Mouse (Mus musculus) forebrain, postnatal 0 days (tissue): ENCODE data around the gene Tdrd3. TPM values are rescaled to one million over a fixed set of nuclear protein-coding genes. Genes with fewer than 3 reads are reported as not detected.

Experiments
- ATAC-seq: fragments of 200-750 bp; cut with Nextera tagmentation; 2 replicates; pipeline ENCODE4 v1.8.0; 2017; ENCODE audit warnings: mild to moderate bottlenecking, moderate library complexity
- DNase-seq: peaks from one replicate; pipeline ENCODE4 v3.0.0-alpha.2; 2015
- H3K27ac ChIP-seq: fragments of 300-500 bp; sonication (generic); 2 replicates; pipeline ENCODE4 v1.5.1; 2014; ENCODE audit warnings: low read depth, mild to moderate bottlenecking, antibody characterized with exemption, low read length, moderate library complexity, mixed read lengths
- H3K27me3 ChIP-seq: fragments of 300-500 bp; sonication (generic); 2 replicates; pipeline ENCODE4 v1.6.1; 2014; ENCODE audit warnings: mild to moderate bottlenecking, low read length, mixed read lengths; ENCODE audit not compliant: insufficient read depth
- H3K36me3 ChIP-seq: fragments of 300-500 bp; sonication (generic); 2 replicates; pipeline ENCODE4 v1.6.1; 2014; ENCODE audit warnings: mild to moderate bottlenecking, moderate library complexity; ENCODE audit not compliant: insufficient read depth
- H3K4me1 ChIP-seq: fragments of 300-500 bp; sonication (generic); 2 replicates; pipeline ENCODE4 v1.6.1; 2014; ENCODE audit warnings: antibody characterized with exemption; ENCODE audit not compliant: insufficient read depth
- H3K4me2 ChIP-seq: fragments of 300-500 bp; sonication (generic); 2 replicates; pipeline ENCODE4 v1.6.1; 2014; ENCODE audit warnings: low read depth, mild to moderate bottlenecking, moderate library complexity
- H3K4me3 ChIP-seq: fragments of 300-500 bp; sonication (generic); 2 replicates; pipeline ENCODE4 v1.5.1; 2014; ENCODE audit warnings: low read depth, low read length, mixed read lengths
- H3K9ac ChIP-seq: fragments of 300-500 bp; sonication (generic); 2 replicates; pipeline ENCODE4 v1.6.1; 2014; ENCODE audit warnings: mild to moderate bottlenecking
- H3K9me3 ChIP-seq: fragments of 300-500 bp; sonication (generic); 2 replicates; pipeline ENCODE4 v1.6.1; 2016; ENCODE audit warnings: low read length
- CTCF ChIP-seq: sonication (generic); IDR thresholded peaks from 2 replicates; pipeline ENCODE4 v1.5.1; 2016; ENCODE audit warnings: antibody characterized with exemption, control low read depth, low read depth
- WGBS: fragments of 180-500 bp; shearing (Covaris S2); extraction: QIAGEN DNeasy Blood & Tissue Kit; methylation state at CpG from one replicate; pipeline ENCODE4 v1.1.7; 2014; 5-methylcytosine and 5-hydroxymethylcytosine counted together
- polyA plus RNA-seq: library from polyadenylated mRNA; unstranded; fragments of >200 nt; fragmentation: Nextera tagmentation; extraction: Ambion mirVana; gene quantifications from 2 replicates; pipeline ENCODE4 v1.2.1, GENCODE M21; 2015
- total RNA-seq: library from RNA; depleted of rRNA; stranded (reverse); fragments of >200 nt; gene quantifications from 2 replicates; pipeline ENCODE4 v1.2.3, GENCODE M21; 2014

Gene Tdrd3
- total and polyA plus RNA-seq, 2 experiments from 2014 or later = 40.8 to 45.4 TPM

GRCm38 (mm10) chr14:87467586-87467985 lies 51.1 kb downstream of the Tdrd3 start:
- DNase-seq = no peak
- 74% methylated on average over 12 of the region's 12 CpGs for WGBS
- H3K4me2 ChIP-seq = no peak overlapping the region
- H3K27me3 ChIP-seq = no peaks in the 10 kb centered on the region
- no peak for TF ChIP-seq CTCF
- no peak overlapping the region for H3K27ac ChIP-seq
- H3K4me1 ChIP-seq = no peaks in the 10 kb centered on the region
- H3K4me3 ChIP-seq = no peak overlapping the region
- ATAC-seq = no peak; the same call in 1 of the 2 replicates
- no peaks in the 10 kb centered on the region for H3K9me3 ChIP-seq
- peaks cover 3% of the 10 kb centered on the region for H3K36me3 ChIP-seq
- no peak overlapping the region for H3K9ac ChIP-seq

GRCm38 (mm10) chr14:87471521-87471920 lies 55.1 kb downstream of the Tdrd3 start:
- Histone ChIP-seq H3K4me1 (no peaks in the 10 kb centered on the region), H3K9ac (no peak overlapping the region), H3K27me3 (no peaks in the 10 kb centered on the region), H3K4me2 (no peak overlapping the region), H3K4me3 (no peak overlapping the region), H3K27ac (no peak overlapping the region), H3K36me3 (peaks cover 10% of the 10 kb centered on the region), H3K9me3 (no peaks in the 10 kb centered on the region)
- TF ChIP-seq CTCF = no peak
- DNase-seq = no peak
- no peak for ATAC-seq
- WGBS = 88% methylated on average over 1 of the region's 1 CpGs

DNA sequence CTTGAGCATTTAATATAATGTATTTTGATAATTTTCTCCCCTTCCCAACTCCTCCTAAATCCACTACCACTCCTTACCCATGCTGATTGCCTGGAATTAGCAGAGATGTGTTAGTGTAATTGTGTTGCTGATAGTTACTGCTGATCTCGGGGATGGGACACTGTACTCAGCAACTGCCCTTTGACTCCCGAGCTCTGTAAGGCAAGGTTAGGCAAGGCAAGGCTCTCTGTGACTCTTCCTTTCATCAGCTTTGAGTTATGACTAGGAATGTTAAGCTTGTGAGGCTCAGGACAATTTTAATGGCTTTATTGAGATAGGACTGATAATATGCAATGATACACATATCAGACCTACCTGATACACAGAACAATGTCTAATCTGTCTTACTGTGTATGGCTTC lies 56.3 kb downstream of the Tdrd3 start:
- Histone ChIP-seq H3K4me3 (no peak overlapping the region), H3K9me3 (no peaks in the 10 kb centered on the region), H3K9ac (no peak overlapping the region), H3K27me3 (no peaks in the 10 kb centered on the region), H3K36me3 (0 out of 2 replicates have a peak, but pooled peaks cover 8% of the 10 kb centered on the region), H3K27ac (no peak overlapping the region), H3K4me2 (no peak overlapping the region), H3K4me1 (no peaks in the 10 kb centered on the region)
- DNase-seq (no peak), ATAC-seq (no peak)
- TF ChIP-seq CTCF = no peak
- WGBS = 82% methylated on average over 2 of the region's 2 CpGs

- no peak overlapping the region for H3K9ac ChIP-seq
- no peaks in the 10 kb centered on the region for H3K27me3 ChIP-seq
- 0 out of 2 replicates have a peak, but pooled peaks cover 8% of the 10 kb centered on the region for H3K36me3 ChIP-seq
- DNase-seq = no peak
- no peaks in the 10 kb centered on the region for H3K9me3 ChIP-seq
- H3K27ac ChIP-seq = no peak overlapping the region
- no peak for ATAC-seq
- no peak overlapping the region for H3K4me3 ChIP-seq
- H3K4me1 ChIP-seq = no peaks in the 10 kb centered on the region
- H3K4me2 ChIP-seq = no peak overlapping the region
- TF ChIP-seq CTCF = no peak
- WGBS = 85% methylated on average over 10 of the region's 10 CpGs
These were observed 59.4 kb downstream of the Tdrd3 start for GRCm38 (mm10) chr14:87475721-87476359.

DNA sequence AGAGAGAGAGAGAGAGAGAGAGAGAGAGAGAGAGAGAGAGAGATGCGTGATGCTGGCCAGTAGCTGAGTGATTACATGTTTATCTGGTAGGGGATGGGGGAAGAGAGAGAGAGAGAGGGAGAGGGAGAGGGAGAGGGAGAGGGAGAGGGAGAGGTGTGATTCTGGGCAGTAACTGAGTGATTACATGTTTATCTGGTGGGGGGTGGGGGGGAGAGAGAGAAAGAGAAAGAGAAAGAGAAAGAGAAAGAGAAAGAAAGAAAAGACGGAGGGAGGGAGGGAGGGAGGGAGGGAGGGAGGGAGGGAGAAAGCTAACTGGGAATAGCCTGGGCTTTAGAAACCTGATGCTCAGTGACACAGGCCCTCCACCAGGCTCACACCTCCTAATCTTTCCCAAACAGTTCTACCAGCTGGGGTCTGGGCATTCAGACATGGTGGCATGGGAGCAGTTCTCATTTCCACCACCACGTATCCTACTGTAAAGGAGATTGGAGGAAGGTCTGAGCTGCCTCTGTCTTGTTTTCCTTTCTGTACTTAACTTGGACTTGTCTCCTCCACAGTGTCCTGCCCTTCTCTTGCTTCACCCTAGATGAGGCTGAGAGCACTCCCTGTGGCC lies 62.0 kb downstream of the Tdrd3 start:
- no peak for TF ChIP-seq CTCF
- no peaks in the 10 kb centered on the region for H3K27me3 ChIP-seq
- 71% methylated on average over 3 of the region's 3 CpGs for WGBS

DNA sequence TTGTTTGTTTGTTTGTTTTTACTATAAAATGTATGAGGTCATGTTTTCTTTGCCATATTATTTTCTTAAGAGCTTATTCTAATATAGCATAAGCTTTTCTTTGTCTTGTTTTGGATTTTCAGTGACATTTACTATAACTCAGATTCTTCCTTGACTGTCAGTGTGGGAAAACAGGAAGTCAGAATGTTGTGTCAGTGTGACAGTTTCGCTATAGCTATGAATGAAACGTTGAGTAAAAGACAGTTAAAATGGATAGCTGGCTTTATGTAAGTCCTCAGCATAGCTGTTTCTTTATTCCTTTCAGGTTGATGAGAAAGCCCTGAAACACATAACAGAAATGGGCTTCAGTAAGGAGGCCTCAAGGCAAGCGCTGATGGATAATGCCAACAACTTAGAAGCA lies 69.4 kb downstream of the Tdrd3 start:
- H3K4me3 ChIP-seq = no peak overlapping the region
- no peaks in the 10 kb centered on the region for H3K9me3 ChIP-seq
- no peak overlapping the region for H3K27ac ChIP-seq
- WGBS = 86% methylated on average over 3 of the region's 3 CpGs
- TF ChIP-seq CTCF = no peak
- no peak for DNase-seq
- no peak overlapping the region for H3K4me2 ChIP-seq
- no peaks in the 10 kb centered on the region for H3K27me3 ChIP-seq
- no peak for ATAC-seq
- H3K36me3 ChIP-seq = peaks cover 12% of the 10 kb centered on the region
- H3K4me1 ChIP-seq = no peaks in the 10 kb centered on the region
- H3K9ac ChIP-seq = no peak overlapping the region

More for the DNA sequence above, 62.0 kb downstream of the Tdrd3 start:
- Histone ChIP-seq H3K4me1 (no peaks in the 10 kb centered on the region), H3K4me2 (no peak overlapping the region), H3K9ac (no peak overlapping the region), H3K27ac (no peak overlapping the region), H3K36me3 (0 out of 2 replicates have a peak, but pooled peaks cover 11% of the 10 kb centered on the region), H3K9me3 (no peaks in the 10 kb centered on the region), H3K4me3 (no peak overlapping the region)
- ATAC-seq (no peak), DNase-seq (no peak)

GRCm38 (mm10) chr14:87497955-87498594 lies 81.6 kb downstream of the Tdrd3 start:
- DNase-seq (no peak), ATAC-seq (no peak)
- Histone ChIP-seq H3K4me2 (no peak overlapping the region), H3K9ac (no peak overlapping the region), H3K36me3 (no peaks in the 10 kb centered on the region), H3K27me3 (no peaks in the 10 kb centered on the region; the same call in 1 of the 2 replicates), H3K27ac (no peak overlapping the region), H3K4me1 (no peaks in the 10 kb centered on the region), H3K9me3 (no peaks in the 10 kb centered on the region), H3K4me3 (no peak overlapping the region)
- WGBS = 96% methylated on average over 11 of the region's 11 CpGs
- TF ChIP-seq CTCF = no peak
